In genomic region chr5:25058853-25059741, GRCm38 (mm10) we compare ENCODE assay signal across 8 mouse cellular contexts. TPM values are rescaled to one million over a fixed set of nuclear protein-coding genes. Genes with fewer than 3 reads are reported as not detected.
DNase-seq lines count a peak whose midpoint lies in the region; ATAC-seq lines count a peak whose summit lies in the region.

No protein-coding gene starts in this region.

- 24% methylated on average over 21 of the region's 21 CpGs for WGBS in kidney, embryonic 16.5 days
- 33% methylated on average over 21 of the region's 21 CpGs for WGBS in heart, embryonic 16.5 days
- WGBS in limb, embryonic 10.5 days: 25% methylated on average over 21 of the region's 21 CpGs

- no peak for DNase-seq in kidney, adult 9 months
- DNase-seq in cerebellum, postnatal 10 days: peak; percentile 77 to 81
- peak; percentile 44 for DNase-seq in limb, embryonic 10.5 days (ENCODE audit: low spot score)
- DNase-seq in right cerebral cortex, postnatal 14 days: peak; percentile 36
- no peak for DNase-seq in urinary bladder, adult 2 months (ENCODE audit: low spot score)
- no peak for DNase-seq in gastrocnemius, postnatal 36 days

- H3K27me3 ChIP-seq in kidney, embryonic 16.5 days (ENCODE audit: insufficient read depth, low read length): no peaks in the 10 kb centered on the region
- 0 out of 2 replicates have a peak, but pooled peaks cover 2% of the 10 kb centered on the region for H3K27me3 ChIP-seq in heart, embryonic 16.5 days (ENCODE audit: control insufficient read depth, insufficient read depth, low read length)
- peaks cover 30% of the 10 kb centered on the region for H3K27me3 ChIP-seq in limb, embryonic 10.5 days (ENCODE audit: low read depth, poor library complexity, severe bottlenecking)

- intact Hi-C loops in gastrocnemius, postnatal 36 days (cut with DNase I): no loop called here

- H3K36me3 ChIP-seq in kidney, embryonic 16.5 days (ENCODE audit: insufficient read depth, low read length): no peaks in the 10 kb centered on the region
- H3K36me3 ChIP-seq in heart, embryonic 16.5 days (ENCODE audit: control insufficient read depth, insufficient read depth): no peaks in the 10 kb centered on the region
- no peaks in the 10 kb centered on the region for H3K36me3 ChIP-seq in limb, embryonic 10.5 days

- no peaks in the 10 kb centered on the region for H3K9me3 ChIP-seq in kidney, embryonic 16.5 days (ENCODE audit: low read length)
- H3K9me3 ChIP-seq in heart, embryonic 16.5 days (replicated peaks; ENCODE audit: control insufficient read depth, low read length): no peaks in the 10 kb centered on the region
- H3K9me3 ChIP-seq in limb, embryonic 10.5 days (replicated peaks): no peaks in the 10 kb centered on the region

- H3K4me1 ChIP-seq in kidney, embryonic 16.5 days (ENCODE audit: insufficient read depth, low read length): peaks cover 36% of the 10 kb centered on the region
- H3K4me1 ChIP-seq in heart, embryonic 16.5 days (ENCODE audit: control insufficient read depth, insufficient read depth, low read length): peaks cover 20% of the 10 kb centered on the region
- peaks cover 47% of the 10 kb centered on the region for H3K4me1 ChIP-seq in limb, embryonic 10.5 days

- no peak overlapping the region for H3K9ac ChIP-seq in kidney, embryonic 16.5 days (replicated peaks; ENCODE audit: low read length)
- H3K9ac ChIP-seq in heart, embryonic 16.5 days (ENCODE audit: low read length): no peak overlapping the region; the same call in 1 of the 2 replicates

- peak; percentile 39; the same call in 1 of the 2 replicates for ATAC-seq in kidney, embryonic 16.5 days (ENCODE audit: low FRiP score, low TSS enrichment)
- peak; percentile 17; the same call in 1 of the 2 replicates for ATAC-seq in heart, embryonic 16.5 days (replicated peaks; ENCODE audit: extremely low read depth, insufficient read depth, low FRiP score)

- H3K27ac ChIP-seq in kidney, embryonic 16.5 days (ENCODE audit: low read length): no peak overlapping the region
- 0 out of 2 replicates have a peak overlapping the region, but pooled peaks have one; percentile 14 for H3K27ac ChIP-seq in heart, embryonic 16.5 days (ENCODE audit: low read length)
- 0 out of 2 replicates have a peak overlapping the region, but pooled peaks have one; percentile 10 for H3K27ac ChIP-seq in limb, embryonic 10.5 days

- no peak overlapping the region for H3K4me2 ChIP-seq in kidney, embryonic 16.5 days (replicated peaks; ENCODE audit: low read depth, low read length)
- H3K4me2 ChIP-seq in heart, embryonic 16.5 days (ENCODE audit: low read depth, low read length): no peak overlapping the region

- H3K4me3 ChIP-seq in kidney, embryonic 16.5 days (ENCODE audit: low read length): no peak overlapping the region
- H3K4me3 ChIP-seq in heart, embryonic 16.5 days (ENCODE audit: low read length): no peak overlapping the region
- 0 out of 2 replicates have a peak overlapping the region, but pooled peaks have one; percentile 0 for H3K4me3 ChIP-seq in limb, embryonic 10.5 days

RNA-seq across cellular contexts. Expression of gene Prkag2, which starts 41.3 kb away (rescaled TPM):
- polyA plus RNA-seq in kidney, embryonic 16.5 days (2015; fragmentation: Nextera tagmentation; extraction: Ambion mirVana): 43.4 and 45.9 TPM in 2 replicates
- polyA plus RNA-seq in heart, embryonic 16.5 days (2015; fragmentation: Nextera tagmentation; extraction: Ambion mirVana): 104 and 125 TPM in 2 replicates
- polyA plus RNA-seq in limb, embryonic 10.5 days (2016; fragmentation: Nextera tagmentation; extraction: Ambion mirVana): 33.3 and 35.1 TPM in 2 replicates
- 142 and 145 TPM in 2 replicates for polyA plus RNA-seq in urinary bladder, adult 2 months (2012; rRNA removed)
- 10 to 100 TPM in 1 of 2 experiments, 1 to 10 TPM in 1; 9.0 to 14.9 TPM for total RNA-seq in gastrocnemius, postnatal 36 days (2021)

Comparison
In these comparisons a context has a peak if more than half of its experiments do, and no peak if none do; other contexts are left out.
1. DNase-seq: peak in cerebellum, postnatal 10 days (2 of 2), limb, embryonic 10.5 days (single experiment) and right cerebral cortex, postnatal 14 days (single experiment); none in kidney, adult 9 months (single experiment), urinary bladder, adult 2 months (single experiment) and gastrocnemius, postnatal 36 days (0 of 2).